Mouse (Mus musculus) heart, embryonic 15.5 days (tissue): ENCODE results near the gene Tpd52l1. TPM values are rescaled to one million over a fixed set of nuclear protein-coding genes. Genes with fewer than 3 reads are reported as not detected.

Source experiments
- ATAC-seq: fragments of 200-750 bp; cut with Nextera tagmentation; replicated peaks from 2 replicates; pipeline ENCODE4 v1.8.0; 2017; ENCODE audit warnings: low read depth, moderate TSS enrichment; ENCODE audit not compliant: insufficient number of reproducible peaks, insufficient read depth, low FRiP score
- H3K27ac ChIP-seq: fragments of 300-500 bp; sonication (generic); 2 replicates; pipeline ENCODE4 v1.5.1; 2015; ENCODE audit warnings: mild to moderate bottlenecking, inconsistent platforms
- H3K27me3 ChIP-seq: fragments of 300-500 bp; sonication (generic); 2 replicates; pipeline ENCODE4 v1.6.1; 2015; ENCODE audit warnings: inconsistent platforms
- H3K36me3 ChIP-seq: fragments of 300-500 bp; sonication (generic); 2 replicates; pipeline ENCODE4 v1.6.1; 2015; ENCODE audit warnings: mild to moderate bottlenecking, inconsistent platforms
- H3K4me1 ChIP-seq: fragments of 300-500 bp; sonication (generic); replicated peaks from 2 replicates; pipeline ENCODE4 v1.6.1; 2015; ENCODE audit warnings: inconsistent platforms
- H3K4me2 ChIP-seq: fragments of 300-500 bp; sonication (generic); 2 replicates; pipeline ENCODE4 v1.6.1; 2015; ENCODE audit warnings: inconsistent platforms, mild to moderate bottlenecking, moderate library complexity
- H3K4me3 ChIP-seq: fragments of 300-500 bp; sonication (generic); 2 replicates; pipeline ENCODE4 v1.5.1; 2015; ENCODE audit warnings: mild to moderate bottlenecking, inconsistent platforms
- H3K9ac ChIP-seq: fragments of 300-500 bp; sonication (generic); 2 replicates; pipeline ENCODE4 v1.6.1; 2015; ENCODE audit warnings: mild to moderate bottlenecking, inconsistent platforms
- H3K9me3 ChIP-seq: fragments of 300-500 bp; sonication (generic); replicated peaks from 2 replicates; pipeline ENCODE4 v1.6.1; 2016; ENCODE audit warnings: inconsistent platforms
- WGBS: fragments of 180-500 bp; shearing (Covaris S2); methylation state at CpG from one replicate; pipeline ENCODE4 v1.1.7; 2015; ENCODE audit warnings: mixed read lengths; 5-methylcytosine and 5-hydroxymethylcytosine counted together
- polyA plus RNA-seq: library from polyadenylated mRNA; unstranded; fragments of >200 nt; fragmentation: Nextera tagmentation; extraction: Ambion mirVana; gene quantifications from 2 replicates; pipeline ENCODE4 v1.2.1, GENCODE M21; 2015

Tpd52l1 gene
- polyA plus RNA-seq, 1 experiment from 2014 or later = 13.8 TPM

DNA sequence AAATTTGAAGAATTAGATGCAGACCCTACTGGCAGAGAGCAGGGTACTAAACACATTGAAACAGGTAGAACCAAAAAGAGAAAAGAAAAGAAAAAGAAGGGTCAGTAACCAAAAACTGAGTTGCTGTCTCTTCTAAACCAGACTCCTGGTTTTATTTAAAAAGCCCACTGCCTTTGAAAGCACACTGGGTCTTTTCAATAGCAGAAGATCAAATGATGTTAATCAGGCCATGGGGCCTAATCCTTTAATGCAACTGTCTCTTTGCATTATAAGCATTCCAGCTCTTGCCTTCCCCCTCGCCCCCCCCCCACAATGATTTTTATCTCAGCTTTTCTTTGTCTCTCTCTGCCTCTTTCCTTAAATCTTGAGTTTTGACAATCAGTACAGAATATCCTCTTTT, 149.3 kb downstream of the Tpd52l1 start:
- ATAC-seq = no peak
- H3K9me3 ChIP-seq = no peaks in the 10 kb centered on the region
- no peak overlapping the region for H3K4me3 ChIP-seq
- no peaks in the 10 kb centered on the region for H3K36me3 ChIP-seq
- H3K27ac ChIP-seq = no peak overlapping the region
- no peak overlapping the region for H3K9ac ChIP-seq
- H3K27me3 ChIP-seq = no peaks in the 10 kb centered on the region
- WGBS = 60% methylated on average over 1 of the region's 1 CpGs
- peaks cover 10% of the 10 kb centered on the region for H3K4me1 ChIP-seq
- no peak overlapping the region for H3K4me2 ChIP-seq

DNA sequence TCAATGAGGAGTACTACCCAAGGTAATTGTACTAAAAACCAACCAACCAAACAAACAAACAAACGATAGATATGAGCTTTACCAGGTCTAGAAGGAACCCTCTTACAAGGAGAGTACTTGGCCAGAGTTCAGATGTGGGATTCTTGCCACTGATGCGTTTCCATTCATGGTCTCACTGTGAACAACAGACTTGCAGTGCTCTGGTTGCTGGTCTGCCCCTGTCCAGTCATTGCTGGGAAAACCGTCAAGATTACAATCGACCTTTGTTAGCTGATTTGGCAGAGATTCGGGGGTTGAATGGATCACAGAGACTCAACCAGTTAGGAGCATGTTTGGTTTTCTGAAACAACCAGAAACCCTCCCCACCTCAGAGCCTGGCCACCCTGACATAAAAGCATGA, 150.1 kb downstream of the Tpd52l1 start:
- ATAC-seq = no peak
- peak overlapping the region; percentile 47 for H3K27ac ChIP-seq
- 47% methylated on average over 5 of the region's 5 CpGs for WGBS
- H3K4me3 ChIP-seq = no peak overlapping the region
- H3K27me3 ChIP-seq = no peaks in the 10 kb centered on the region
- H3K9ac ChIP-seq = no peak overlapping the region
- peaks cover 10% of the 10 kb centered on the region for H3K4me1 ChIP-seq
- H3K9me3 ChIP-seq = no peaks in the 10 kb centered on the region
- no peak overlapping the region for H3K4me2 ChIP-seq
- H3K36me3 ChIP-seq = no peaks in the 10 kb centered on the region

- Histone ChIP-seq H3K27ac (no peak overlapping the region), H3K4me1 (no peaks in the 10 kb centered on the region), H3K9ac (no peak overlapping the region), H3K4me2 (no peak overlapping the region), H3K36me3 (no peaks in the 10 kb centered on the region), H3K27me3 (no peaks in the 10 kb centered on the region), H3K9me3 (no peaks in the 10 kb centered on the region), H3K4me3 (no peak overlapping the region)
- no peak for ATAC-seq
- WGBS = 89% methylated on average over 4 of the region's 4 CpGs
These were observed 156.9 kb downstream of the Tpd52l1 start for GRCm38 (mm10) chr10:31288697-31289390.

- H3K9ac ChIP-seq = no peak overlapping the region
- no peak overlapping the region for H3K4me2 ChIP-seq
- H3K27ac ChIP-seq = no peak overlapping the region
- no peak overlapping the region for H3K4me3 ChIP-seq
- H3K9me3 ChIP-seq = no peaks in the 10 kb centered on the region
- H3K4me1 ChIP-seq = no peaks in the 10 kb centered on the region
- no peak for ATAC-seq
- H3K36me3 ChIP-seq = no peaks in the 10 kb centered on the region
- H3K27me3 ChIP-seq = no peaks in the 10 kb centered on the region
These were observed 158.0 kb downstream of the Tpd52l1 start for GRCm38 (mm10) chr10:31287787-31288186.

Other genes starting within 250 kb of the Tpd52l1 start
- 41.2 and 42.0 TPM in 2 replicates for gene Hddc2, start 132.6 kb downstream of the Tpd52l1 start, polyA plus RNA-seq
- 0.88 and 1.0 TPM in 2 replicates for gene Rnf217, start 163.2 kb upstream of the Tpd52l1 start, polyA plus RNA-seq